Mouse (Mus musculus) neural tube, embryonic 10.5 days (tissue): ENCODE measurements around the gene Col1a1.
A peak's percentile ranks its signal among the peaks of the same experiment; 100 is the strongest.

Experiments used
- DNase-seq: peaks from one replicate; pipeline ENCODE4 v3.0.0-alpha.2; 2017; ENCODE audit warnings: low spot score; ENCODE audit errors: extremely low spot score

The Col1a1 gene

GRCm38 (mm10) chr11:94994947-94995772 lies 59.1 kb downstream of the Col1a1 start:
- DNase-seq: no peak

DNA sequence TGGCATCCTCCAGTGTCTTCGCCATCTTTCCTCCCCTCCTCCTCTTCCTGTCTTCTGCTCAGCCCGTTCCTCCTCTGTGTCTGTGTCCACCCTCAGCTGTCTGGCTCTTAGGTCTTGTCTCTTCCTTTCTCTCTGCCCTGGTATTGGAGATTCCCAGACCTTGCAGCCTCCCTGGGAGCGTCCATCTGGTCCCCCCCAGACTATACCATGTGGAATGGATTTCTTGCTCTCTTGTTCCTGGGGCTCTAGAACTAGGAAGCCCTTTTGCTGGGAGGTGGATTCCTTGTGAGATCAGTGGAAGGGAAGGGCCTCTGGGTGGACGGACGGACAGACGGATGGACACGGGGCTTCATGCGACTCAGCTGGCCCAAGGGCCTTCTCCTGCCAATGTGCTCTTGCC lies 60.1 kb downstream of the Col1a1 start:
- DNase-seq: no peak

- DNase-seq: no peak
These were observed 61.0 kb downstream of the Col1a1 start for GRCm38 (mm10) chr11:94996984-94997383.

DNA sequence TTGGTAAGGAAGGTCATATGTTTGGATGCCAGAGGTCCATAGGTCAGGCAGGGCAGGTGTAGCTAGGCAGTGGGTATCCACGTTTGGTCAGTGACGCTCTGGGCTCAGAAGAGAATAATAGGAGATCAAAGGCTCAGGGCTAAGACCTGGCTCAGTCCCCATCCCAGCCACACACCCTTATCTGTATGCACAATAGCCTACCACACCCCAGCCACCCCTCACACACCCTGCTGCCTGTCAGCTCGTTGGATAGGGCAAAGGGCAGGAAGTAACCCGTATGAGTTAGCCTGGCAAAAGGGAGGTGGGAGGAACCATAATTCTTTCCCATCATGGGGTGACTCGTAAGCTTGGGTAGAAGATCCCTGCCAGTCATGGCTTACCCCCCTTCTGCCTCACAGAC lies 61.6 kb downstream of the Col1a1 start:
- DNase-seq: no peak

- DNase-seq: no peak
These were observed 62.1 kb downstream of the Col1a1 start for GRCm38 (mm10) chr11:94998041-94998531.

- DNase-seq: no peak
These were observed 64.1 kb downstream of the Col1a1 start for GRCm38 (mm10) chr11:95000128-95000527.

DNA sequence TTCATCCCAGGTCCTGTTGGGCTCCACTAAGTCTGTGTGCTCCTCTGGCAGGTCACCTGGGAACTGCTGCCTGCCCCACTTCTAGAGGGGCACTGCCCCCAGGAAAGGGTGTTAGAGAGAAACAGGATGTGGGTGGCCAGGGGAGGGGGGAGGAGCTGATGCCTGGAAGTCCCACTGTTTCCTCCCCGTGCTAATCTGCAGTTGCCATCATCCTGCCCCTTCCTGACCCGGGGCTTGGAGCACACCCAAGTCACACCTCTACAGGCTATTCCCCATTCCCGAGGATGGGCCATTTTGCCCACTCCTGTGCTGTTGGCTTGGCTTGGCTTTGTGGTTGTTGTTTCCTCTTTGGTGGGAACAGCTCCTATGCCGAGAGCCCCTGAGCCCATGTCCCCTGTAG lies 64.5 kb downstream of the Col1a1 start:
- no peak for DNase-seq

DNA sequence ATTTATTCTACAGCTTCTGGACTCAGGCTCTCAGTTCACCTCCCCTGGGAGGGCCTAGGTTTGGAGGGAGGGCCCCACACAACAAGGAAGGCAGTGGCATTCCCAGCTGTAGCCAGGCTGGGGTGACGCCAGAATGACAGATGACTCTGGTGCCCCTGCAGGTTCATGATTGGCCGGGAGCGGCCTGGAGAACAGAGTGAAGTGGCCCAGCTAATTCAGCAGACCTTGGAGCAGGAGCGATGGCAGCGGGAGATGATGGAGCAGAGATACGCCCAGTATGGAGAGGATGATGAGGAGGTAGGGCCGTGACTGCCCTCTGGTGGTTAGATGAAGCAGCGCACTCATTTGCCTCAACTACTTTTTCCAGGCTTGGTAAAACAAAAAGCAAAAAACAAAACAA lies 65.0 kb downstream of the Col1a1 start:
- DNase-seq: peak; percentile 77

GRCm38 (mm10) chr11:95001584-95002347 lies 65.7 kb downstream of the Col1a1 start:
- DNase-seq: no peak
